Mouse (Mus musculus): ENCODE measurements around the gene Aldh1a1. TPM values are rescaled to one million over a fixed set of nuclear protein-coding genes. Genes with fewer than 3 reads are reported as not detected.

Aldh1a1 gene
- polyA plus RNA-seq, 1 experiment from 2014 or later: 126 TPM

GRCm38 (mm10) chr19:20543816-20544215, 51.3 kb downstream of the Aldh1a1 start:
- 50% methylated on average over 1 of the region's 1 CpGs for WGBS
- Histone ChIP-seq H3K4me3 (ENCODE audit: low read depth, low read length) (no peak overlapping the region), H3K4me1 (ENCODE audit: insufficient read depth, low read depth, low read length) (no peaks in the 10 kb centered on the region), H3K27ac (ENCODE audit: low read length) (no peak overlapping the region), H3K27me3 (replicated peaks; ENCODE audit: insufficient read depth, low read length) (no peaks in the 10 kb centered on the region), H3K9ac (replicated peaks; ENCODE audit: low read depth) (no peak overlapping the region), H3K9me3 (ENCODE audit: low read length) (no peaks in the 10 kb centered on the region), H3K4me2 (replicated peaks; ENCODE audit: low read depth, low read length) (no peak overlapping the region), H3K36me3 (ENCODE audit: insufficient read depth, low read length) (no peaks in the 10 kb centered on the region)
- no peak for DNase-seq (ENCODE audit: low spot score)
- ATAC-seq: no peak
- TF ChIP-seq EP300 (IDR thresholded peaks at IDR 0.05): no peak
- no peak for TF ChIP-seq CTCF (IDR thresholded peaks at IDR 0.05)

- Histone ChIP-seq H3K27me3 (replicated peaks; ENCODE audit: insufficient read depth, low read length) (no peaks in the 10 kb centered on the region), H3K4me3 (ENCODE audit: low read depth, low read length) (no peak overlapping the region), H3K4me2 (replicated peaks; ENCODE audit: low read depth, low read length) (no peak overlapping the region), H3K27ac (ENCODE audit: low read length) (no peak overlapping the region), H3K9ac (replicated peaks; ENCODE audit: low read depth) (no peak overlapping the region), H3K9me3 (ENCODE audit: low read length) (no peaks in the 10 kb centered on the region), H3K36me3 (ENCODE audit: insufficient read depth, low read length) (no peaks in the 10 kb centered on the region), H3K4me1 (ENCODE audit: insufficient read depth, low read depth, low read length) (no peaks in the 10 kb centered on the region)
- 93% methylated on average over 1 of the region's 1 CpGs for WGBS
- DNase-seq (ENCODE audit: low spot score): no peak
- ATAC-seq: no peak
- TF ChIP-seq CTCF (IDR thresholded peaks at IDR 0.05) (no peak), EP300 (IDR thresholded peaks at IDR 0.05) (no peak)
These were observed 52.4 kb downstream of the Aldh1a1 start for GRCm38 (mm10) chr19:20544941-20545340.

GRCm38 (mm10) chr19:20547025-20547424, 54.5 kb downstream of the Aldh1a1 start:
- H3K4me1 ChIP-seq (ENCODE audit: insufficient read depth, low read depth, low read length): no peaks in the 10 kb centered on the region
- ATAC-seq (no peak), DNase-seq (ENCODE audit: low spot score) (no peak)
- H3K4me3 ChIP-seq (ENCODE audit: low read depth, low read length): no peak overlapping the region
- no peak for TF ChIP-seq CTCF (IDR thresholded peaks at IDR 0.05)
- no peak for TF ChIP-seq EP300 (IDR thresholded peaks at IDR 0.05)
- H3K36me3 ChIP-seq (ENCODE audit: insufficient read depth, low read length): no peaks in the 10 kb centered on the region
- 91% methylated on average over 3 of the region's 3 CpGs for WGBS
- H3K27ac ChIP-seq (ENCODE audit: low read length): no peak overlapping the region
- H3K9ac ChIP-seq (replicated peaks; ENCODE audit: low read depth): no peak overlapping the region
- no peak overlapping the region for H3K4me2 ChIP-seq (replicated peaks; ENCODE audit: low read depth, low read length)
- no peaks in the 10 kb centered on the region for H3K27me3 ChIP-seq (replicated peaks; ENCODE audit: insufficient read depth, low read length)
- no peaks in the 10 kb centered on the region for H3K9me3 ChIP-seq (ENCODE audit: low read length)

GRCm38 (mm10) chr19:20549409-20549808, 56.9 kb downstream of the Aldh1a1 start:
- 91% methylated on average over 1 of the region's 1 CpGs for WGBS
- no peak overlapping the region for H3K27ac ChIP-seq (ENCODE audit: low read length)
- no peaks in the 10 kb centered on the region for H3K4me1 ChIP-seq (ENCODE audit: insufficient read depth, low read depth, low read length)
- H3K9ac ChIP-seq (replicated peaks; ENCODE audit: low read depth): no peak overlapping the region
- H3K27me3 ChIP-seq (replicated peaks; ENCODE audit: insufficient read depth, low read length): no peaks in the 10 kb centered on the region
- no peak overlapping the region for H3K4me2 ChIP-seq (replicated peaks; ENCODE audit: low read depth, low read length)
- H3K9me3 ChIP-seq (ENCODE audit: low read length): no peaks in the 10 kb centered on the region
- H3K36me3 ChIP-seq (ENCODE audit: insufficient read depth, low read length): no peaks in the 10 kb centered on the region
- no peak for TF ChIP-seq CTCF (IDR thresholded peaks at IDR 0.05)
- no peak for TF ChIP-seq EP300 (IDR thresholded peaks at IDR 0.05)
- no peak overlapping the region for H3K4me3 ChIP-seq (ENCODE audit: low read depth, low read length)
- no peak for ATAC-seq
- DNase-seq (ENCODE audit: low spot score): no peak

- TF ChIP-seq EP300 (IDR thresholded peaks at IDR 0.05) (no peak), CTCF (IDR thresholded peaks at IDR 0.05) (no peak)
- Histone ChIP-seq H3K9ac (replicated peaks; ENCODE audit: low read depth) (no peak overlapping the region), H3K27me3 (replicated peaks; ENCODE audit: insufficient read depth, low read length) (no peaks in the 10 kb centered on the region), H3K4me3 (ENCODE audit: low read depth, low read length) (no peak overlapping the region), H3K36me3 (ENCODE audit: insufficient read depth, low read length) (no peaks in the 10 kb centered on the region), H3K9me3 (ENCODE audit: low read length) (no peaks in the 10 kb centered on the region), H3K4me2 (replicated peaks; ENCODE audit: low read depth, low read length) (no peak overlapping the region), H3K27ac (ENCODE audit: low read length) (no peak overlapping the region), H3K4me1 (ENCODE audit: insufficient read depth, low read depth, low read length) (no peaks in the 10 kb centered on the region)
- 59% methylated on average over 1 of the region's 1 CpGs for WGBS
- DNase-seq (ENCODE audit: low spot score) (no peak), ATAC-seq (no peak)
These were observed 62.9 kb downstream of the Aldh1a1 start for GRCm38 (mm10) chr19:20555365-20555764.

- Histone ChIP-seq H3K9me3 (ENCODE audit: low read length) (no peaks in the 10 kb centered on the region), H3K4me3 (ENCODE audit: low read depth, low read length) (no peak overlapping the region), H3K36me3 (ENCODE audit: insufficient read depth, low read length) (no peaks in the 10 kb centered on the region), H3K4me2 (replicated peaks; ENCODE audit: low read depth, low read length) (no peak overlapping the region), H3K4me1 (ENCODE audit: insufficient read depth, low read depth, low read length) (no peaks in the 10 kb centered on the region), H3K27me3 (replicated peaks; ENCODE audit: insufficient read depth, low read length) (no peaks in the 10 kb centered on the region), H3K27ac (ENCODE audit: low read length) (no peak overlapping the region), H3K9ac (replicated peaks; ENCODE audit: low read depth) (no peak overlapping the region)
- TF ChIP-seq EP300 (IDR thresholded peaks at IDR 0.05): 0 out of 2 replicates have a peak, but pooled peaks have one; percentile 13
- TF ChIP-seq CTCF (IDR thresholded peaks at IDR 0.05): no peak
- ATAC-seq: no peak
- DNase-seq (ENCODE audit: low spot score): no peak
- WGBS: 37% methylated on average over 4 of the region's 4 CpGs
These were observed 64.7 kb downstream of the Aldh1a1 start for GRCm38 (mm10) chr19:20557211-20557610.

GRCm38 (mm10) chr19:20558069-20558468, 65.6 kb downstream of the Aldh1a1 start:
- no peaks in the 10 kb centered on the region for H3K9me3 ChIP-seq (ENCODE audit: low read length)
- no peak for DNase-seq (ENCODE audit: low spot score)

More at GRCm38 (mm10) chr19:20558069-20558468, 65.6 kb downstream of the Aldh1a1 start:
- H3K4me3 ChIP-seq (ENCODE audit: low read depth, low read length): no peak overlapping the region
- no peak overlapping the region for H3K9ac ChIP-seq (replicated peaks; ENCODE audit: low read depth)
- H3K4me2 ChIP-seq (replicated peaks; ENCODE audit: low read depth, low read length): no peak overlapping the region
- ATAC-seq: no peak
- TF ChIP-seq EP300 (IDR thresholded peaks at IDR 0.05): no peak
- TF ChIP-seq CTCF (IDR thresholded peaks at IDR 0.05): no peak
- no peaks in the 10 kb centered on the region for H3K36me3 ChIP-seq (ENCODE audit: insufficient read depth, low read length)
- H3K27ac ChIP-seq (ENCODE audit: low read length): no peak overlapping the region
- no peaks in the 10 kb centered on the region for H3K27me3 ChIP-seq (replicated peaks; ENCODE audit: insufficient read depth, low read length)
- H3K4me1 ChIP-seq (ENCODE audit: insufficient read depth, low read depth, low read length): no peaks in the 10 kb centered on the region
- WGBS: 91% methylated on average over 3 of the region's 3 CpGs

All from lung, postnatal 0 days (tissue).